Mouse (Mus musculus) ES-Bruce4 (cell line): ENCODE results near the gene Nrarp. TPM values are rescaled to one million over a fixed set of nuclear protein-coding genes. Genes with fewer than 3 reads are reported as not detected.

Experiments
- H3K27ac ChIP-seq: 2 replicates; pipeline ENCODE4 v1.5.1; 2012; ENCODE audit warnings: low read length, inconsistent platforms; ENCODE audit not compliant: insufficient read depth
- H3K27me3 ChIP-seq: 2 replicates; pipeline ENCODE4 v1.6.1; 2012; ENCODE audit warnings: mild to moderate bottlenecking, low read length, inconsistent platforms; ENCODE audit not compliant: control insufficient read depth, poor library complexity, insufficient read depth, severe bottlenecking
- H3K36me3 ChIP-seq: 2 replicates; pipeline ENCODE4 v1.6.1; 2012; ENCODE audit warnings: inconsistent platforms, mild to moderate bottlenecking, low read length, moderate library complexity; ENCODE audit not compliant: control insufficient read depth, poor library complexity, insufficient read depth, severe bottlenecking
- H3K4me1 ChIP-seq: one replicate; pipeline ENCODE4 v1.8.1; 2011; ENCODE audit warnings: low read length; ENCODE audit not compliant: control insufficient read depth, insufficient read depth
- H3K4me3 ChIP-seq: 2 replicates; pipeline ENCODE4 v1.5.1; 2011; ENCODE audit warnings: low read depth, mild to moderate bottlenecking, low read length
- H3K9ac ChIP-seq: 2 replicates; pipeline ENCODE4 v1.6.1; 2012; ENCODE audit warnings: low read depth, mild to moderate bottlenecking, inconsistent platforms; ENCODE audit not compliant: poor library complexity, severe bottlenecking
- H3K9me3 ChIP-seq: replicated peaks from 2 replicates; pipeline ENCODE4 v1.6.1; 2012; ENCODE audit warnings: mild to moderate bottlenecking, low read length, inconsistent platforms; ENCODE audit not compliant: control insufficient read depth, poor library complexity, insufficient read depth, severe bottlenecking
- CTCF ChIP-seq: IDR thresholded peaks from one replicate; pipeline ENCODE4 v1.8.1; 2011; ENCODE audit warnings: low read depth, low read length
- EP300 ChIP-seq: IDR thresholded peaks from 2 replicates; pipeline ENCODE4 v1.6.1; 2011; ENCODE audit warnings: low read depth, low read length; ENCODE audit not compliant: insufficient read depth
- POLR2A ChIP-seq: IDR thresholded peaks from one replicate; pipeline ENCODE4 v1.8.1; 2011; ENCODE audit warnings: low read length; ENCODE audit not compliant: insufficient read depth
- polyA plus RNA-seq: library from polyadenylated mRNA; stranded (reverse); fragments of >200 nt; gene quantifications from 2 replicates; pipeline ENCODE4 v1.2.4, GENCODE M21; 2011; ENCODE audit warnings: low read depth; ENCODE audit not compliant: missing spikeins, insufficient read depth, insufficient read length

Gene Nrarp
- polyA plus RNA-seq, 1 experiment, result 9.8 TPM

DNA sequence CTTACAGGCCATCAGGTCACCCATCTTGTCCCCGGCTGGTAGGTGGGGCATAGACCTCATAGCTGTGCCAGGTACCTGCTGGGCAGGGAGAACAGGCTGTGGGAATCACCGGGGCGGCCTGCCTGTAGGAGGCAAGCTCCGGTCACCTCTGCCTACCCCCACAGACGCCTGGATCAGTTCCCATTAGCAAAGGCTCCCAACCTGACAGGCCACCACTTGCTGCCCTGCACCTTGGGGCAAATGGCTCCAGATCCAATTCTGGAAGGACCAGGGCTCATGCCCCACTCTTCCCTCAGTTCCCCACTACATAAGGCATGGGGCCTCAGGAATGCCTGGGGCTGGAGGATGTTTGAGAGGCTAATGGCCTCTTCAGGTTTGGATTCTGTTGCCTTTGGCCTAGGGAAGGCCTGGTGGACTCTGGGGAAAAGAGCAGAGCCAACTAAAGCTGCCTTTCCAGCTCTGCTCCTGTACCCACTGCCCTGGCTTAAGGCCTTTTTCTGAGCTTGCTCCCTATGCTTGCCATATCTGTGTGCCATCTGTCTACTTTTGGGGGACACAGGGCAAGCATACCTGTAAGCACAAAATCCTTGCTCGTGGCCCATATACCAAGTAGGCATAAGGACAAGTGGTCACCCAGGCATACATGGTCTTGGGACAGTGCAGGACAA, 9.3 kb upstream of the Nrarp start:
- TF ChIP-seq CTCF (no peak), EP300 (no peak), POLR2A (no peak)
- H3K9me3 ChIP-seq, result no peaks in the 10 kb centered on the region
- H3K9ac ChIP-seq, result no peak overlapping the region
- no peak overlapping the region for H3K27ac ChIP-seq
- H3K36me3 ChIP-seq, result no peaks in the 10 kb centered on the region
- no peaks in the 10 kb centered on the region for H3K27me3 ChIP-seq
- H3K4me3 ChIP-seq, result no peak overlapping the region
- peaks cover 2% of the 10 kb centered on the region for H3K4me1 ChIP-seq

DNA sequence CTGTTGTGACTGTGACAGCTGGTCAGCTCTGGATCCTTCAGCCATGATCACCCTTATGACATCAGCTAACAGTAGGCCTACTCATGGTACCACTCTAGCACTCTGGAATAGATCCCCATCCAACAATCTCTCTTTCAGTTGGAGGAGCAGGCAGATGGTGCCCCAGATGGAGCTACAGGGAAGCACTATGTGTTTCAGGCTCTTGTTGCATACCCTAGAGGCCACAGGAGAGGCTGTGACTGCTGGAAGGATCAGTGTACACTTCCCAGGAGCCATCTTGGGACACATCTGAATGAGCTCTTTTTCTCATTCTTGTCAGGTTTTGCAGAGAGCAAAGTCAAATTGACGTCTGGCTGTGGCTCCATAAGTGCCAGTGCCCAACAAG, 8.8 kb upstream of the Nrarp start:
- Histone ChIP-seq H3K9me3 (no peaks in the 10 kb centered on the region), H3K27me3 (no peaks in the 10 kb centered on the region), H3K9ac (no peak overlapping the region), H3K36me3 (no peaks in the 10 kb centered on the region), H3K27ac (no peak overlapping the region), H3K4me1 (peaks cover 2% of the 10 kb centered on the region), H3K4me3 (no peak overlapping the region)
- TF ChIP-seq CTCF, result no peak
- TF ChIP-seq POLR2A, result no peak
- TF ChIP-seq EP300, result no peak

DNA sequence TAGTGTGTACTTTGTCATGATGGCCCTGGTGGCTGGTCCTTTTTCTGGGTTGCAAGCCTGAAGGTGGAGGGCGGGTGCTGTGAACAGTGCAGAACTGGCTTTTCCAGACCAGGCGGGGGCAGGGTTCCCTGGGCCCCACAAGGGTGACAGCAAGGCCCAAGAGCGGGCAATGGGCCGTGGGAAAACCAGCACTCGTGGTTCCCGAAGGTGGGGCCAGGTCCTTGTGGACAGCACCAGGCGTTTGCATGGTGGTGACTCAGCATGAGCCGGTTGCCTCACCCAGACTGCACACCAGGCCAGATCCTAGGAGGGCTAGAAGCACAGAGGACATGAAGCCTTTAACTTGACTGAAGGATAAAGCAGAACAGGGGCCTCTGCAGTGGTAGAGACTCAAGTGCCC, 7.9 kb upstream of the Nrarp start:
- H3K4me3 ChIP-seq, result no peak overlapping the region
- no peak overlapping the region for H3K27ac ChIP-seq
- H3K9me3 ChIP-seq, result no peaks in the 10 kb centered on the region
- no peak overlapping the region for H3K9ac ChIP-seq
- no peaks in the 10 kb centered on the region for H3K36me3 ChIP-seq
- TF ChIP-seq POLR2A (no peak), CTCF (no peak), EP300 (no peak)
- H3K4me1 ChIP-seq, result no peaks in the 10 kb centered on the region
- H3K27me3 ChIP-seq, result no peaks in the 10 kb centered on the region

DNA sequence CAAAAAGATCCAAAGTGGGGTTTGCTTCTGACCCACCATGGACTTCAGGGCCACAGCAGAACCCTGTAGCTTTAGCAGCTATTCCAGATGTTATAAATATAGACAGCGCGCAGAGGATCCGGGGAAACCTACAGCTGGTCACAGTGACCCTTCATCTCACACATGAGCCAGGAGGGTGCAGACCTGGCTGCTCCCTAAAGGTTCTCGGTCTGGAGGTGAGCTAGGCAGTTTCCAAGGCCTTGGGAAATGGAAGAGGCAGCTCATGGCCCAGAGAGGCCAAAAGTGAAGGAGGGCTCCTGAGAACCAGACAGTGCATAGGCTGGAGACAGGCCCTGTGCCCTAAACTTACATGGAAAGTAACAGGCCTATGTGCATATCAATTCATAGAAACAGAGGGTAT, 6.7 kb upstream of the Nrarp start:
- TF ChIP-seq EP300 (no peak), POLR2A (no peak), CTCF (no peak)
- Histone ChIP-seq H3K4me1 (no peaks in the 10 kb centered on the region), H3K36me3 (no peaks in the 10 kb centered on the region), H3K4me3 (no peak overlapping the region), H3K27ac (no peak overlapping the region), H3K9ac (no peak overlapping the region), H3K9me3 (no peaks in the 10 kb centered on the region), H3K27me3 (no peaks in the 10 kb centered on the region)

DNA sequence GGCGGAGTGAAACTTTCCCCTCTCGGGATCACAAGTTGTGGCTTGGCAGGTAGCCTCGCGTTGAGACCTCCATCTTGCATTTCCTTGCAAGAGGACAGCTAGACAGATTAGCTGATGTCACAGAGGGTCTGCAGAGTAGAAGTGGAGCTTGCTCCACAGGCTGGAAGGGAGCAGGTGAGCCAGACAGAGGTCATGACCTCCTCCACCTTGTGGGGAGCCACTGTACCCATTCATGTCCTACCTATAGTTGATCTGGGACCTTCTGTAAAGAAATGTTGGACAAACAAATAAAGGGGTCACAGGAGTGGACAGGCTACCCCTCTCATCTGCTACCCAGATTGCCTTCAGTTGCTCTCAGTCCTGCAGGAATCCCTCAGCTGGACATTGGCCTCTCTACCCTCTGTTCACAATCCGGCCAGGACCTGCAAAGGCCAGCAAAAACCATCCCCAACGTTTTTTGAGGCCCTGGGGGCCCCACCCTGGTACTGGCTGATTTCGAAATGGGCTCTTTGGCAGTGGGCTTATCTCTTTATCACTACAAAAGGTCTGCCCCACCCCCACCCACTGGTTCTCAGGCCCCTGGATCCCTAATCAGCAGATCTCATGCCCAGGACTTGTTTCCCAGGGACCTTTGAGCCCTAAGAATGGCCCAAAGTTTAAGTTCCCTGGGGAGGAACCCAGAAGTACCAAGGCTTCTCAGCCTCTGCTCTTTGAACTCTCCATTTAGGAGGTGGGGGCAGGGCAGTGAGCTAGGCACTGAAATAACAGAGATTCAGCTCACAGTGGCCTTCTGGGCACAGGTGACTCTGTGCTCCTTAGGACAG, 5.5 kb upstream of the Nrarp start:
- TF ChIP-seq CTCF, result no peak
- TF ChIP-seq EP300, result no peak
- no peak for TF ChIP-seq POLR2A
- H3K27ac ChIP-seq, result no peak overlapping the region
- no peak overlapping the region for H3K9ac ChIP-seq
- no peaks in the 10 kb centered on the region for H3K27me3 ChIP-seq
- H3K4me3 ChIP-seq, result no peak overlapping the region
- no peaks in the 10 kb centered on the region for H3K4me1 ChIP-seq
- H3K36me3 ChIP-seq, result no peaks in the 10 kb centered on the region
- H3K9me3 ChIP-seq, result no peaks in the 10 kb centered on the region

DNA sequence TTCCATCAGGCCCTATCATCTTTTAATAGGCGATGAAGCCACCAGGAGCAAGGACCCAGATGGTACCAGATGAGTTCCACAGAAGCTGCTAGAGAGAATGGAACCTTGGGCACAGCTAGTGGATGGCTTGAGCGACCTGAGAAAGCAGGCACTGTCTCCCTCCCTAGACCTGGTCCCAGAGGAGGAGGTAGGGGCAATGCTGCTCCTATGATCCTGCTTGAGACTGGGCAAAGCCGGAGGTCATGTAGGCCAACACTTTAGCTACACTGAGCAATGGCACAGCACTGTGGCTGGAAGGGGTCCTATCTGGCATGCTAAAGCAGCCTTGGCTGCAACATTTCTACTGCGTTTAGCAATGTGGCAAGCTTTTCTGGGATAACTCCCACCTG, 4.9 kb upstream of the Nrarp start:
- Histone ChIP-seq H3K27ac (no peak overlapping the region), H3K9ac (no peak overlapping the region), H3K9me3 (no peaks in the 10 kb centered on the region), H3K27me3 (no peaks in the 10 kb centered on the region), H3K36me3 (no peaks in the 10 kb centered on the region), H3K4me1 (no peaks in the 10 kb centered on the region), H3K4me3 (no peak overlapping the region)
- TF ChIP-seq CTCF, result no peak
- no peak for TF ChIP-seq POLR2A
- no peak for TF ChIP-seq EP300
